Mouse (Mus musculus) heart, adult 2 months (tissue): ENCODE measurements around the gene Rtbdn. TPM values are rescaled to one million over a fixed set of nuclear protein-coding genes. Genes with fewer than 3 reads are reported as not detected.

Experiments
- DNase-seq, 2 experiments: peaks; one replicate each; pipeline ENCODE4 v3.0.0; 2021
- H3K27ac ChIP-seq: fragments of 200-600 bp; 2 replicates; pipeline ENCODE4 v1.8.1; 2022
- H3K27me3 ChIP-seq: fragments of 200-500 bp; 2 replicates; pipeline ENCODE4 v1.6.1; 2012; ENCODE audit warnings: mild to moderate bottlenecking, low read length, inconsistent platforms, mixed read lengths; ENCODE audit not compliant: control insufficient read depth, insufficient read depth
- H3K36me3 ChIP-seq: fragments of 200-500 bp; 2 replicates; pipeline ENCODE4 v1.6.1; 2012; ENCODE audit warnings: low read length, inconsistent platforms; ENCODE audit not compliant: control insufficient read depth, insufficient read depth
- H3K4me1 ChIP-seq: fragments of 200-500 bp; 2 replicates; pipeline ENCODE4 v1.6.1; 2011; ENCODE audit warnings: low read length; ENCODE audit not compliant: control insufficient read depth, insufficient read depth
- H3K4me3 ChIP-seq: fragments of 200-600 bp; 2 replicates; pipeline ENCODE4 v1.8.1; 2022
- H3K79me2 ChIP-seq: fragments of 200-500 bp; replicated peaks from 2 replicates; pipeline ENCODE4 v1.6.1; 2012; ENCODE audit warnings: mild to moderate bottlenecking, inconsistent platforms, low read length, moderate library complexity, mixed read lengths; ENCODE audit not compliant: control insufficient read depth, insufficient read depth
- H3K9ac ChIP-seq: fragments of 200-500 bp; 2 replicates; pipeline ENCODE4 v1.6.1; 2012; ENCODE audit warnings: low read depth, mild to moderate bottlenecking, control low read depth, inconsistent platforms, low read length, mixed read lengths
- CTCF ChIP-seq: fragments of 200-600 bp; IDR thresholded peaks from 2 replicates; pipeline ENCODE4 v1.8.1; 2022; ENCODE audit warnings: antibody characterized with exemption, mild to moderate bottlenecking, moderate library complexity
- EP300 ChIP-seq: fragments of 200-500 bp; IDR thresholded peaks from 2 replicates; pipeline ENCODE4 v1.6.1; 2011; ENCODE audit warnings: low read depth, low read length, control low read depth; ENCODE audit not compliant: insufficient read depth
- POLR2A ChIP-seq: fragments of 200-500 bp; IDR thresholded peaks from 2 replicates; pipeline ENCODE4 v1.6.1; 2011; ENCODE audit warnings: mild to moderate bottlenecking, low read depth, low read length, control low read depth; ENCODE audit not compliant: insufficient read depth
- WGBS: fragments of 180-500 bp; shearing (Covaris S2); methylation state at CpG from one replicate; pipeline ENCODE4 v1.1.7; 2018; 5-methylcytosine and 5-hydroxymethylcytosine counted together
- intact Hi-C: fragments of 180-260 bp; cut with DNase I; formaldehyde crosslinking; loops from one replicate; pipeline ENCODE4 v1.15.1; 2025
- polyA plus RNA-seq: library from polyadenylated mRNA; depleted of rRNA; stranded (reverse); fragments of >200 nt; gene quantifications from 2 replicates; pipeline ENCODE4 v1.2.3, GENCODE M21; 2012
- total RNA-seq, 2 experiments: library from RNA; stranded (reverse); gene quantifications; 2 replicates each; pipeline ENCODE4 v1.2.3; 2021

The Rtbdn gene
- total and polyA plus RNA-seq, 3 experiments, result not detected

DNA sequence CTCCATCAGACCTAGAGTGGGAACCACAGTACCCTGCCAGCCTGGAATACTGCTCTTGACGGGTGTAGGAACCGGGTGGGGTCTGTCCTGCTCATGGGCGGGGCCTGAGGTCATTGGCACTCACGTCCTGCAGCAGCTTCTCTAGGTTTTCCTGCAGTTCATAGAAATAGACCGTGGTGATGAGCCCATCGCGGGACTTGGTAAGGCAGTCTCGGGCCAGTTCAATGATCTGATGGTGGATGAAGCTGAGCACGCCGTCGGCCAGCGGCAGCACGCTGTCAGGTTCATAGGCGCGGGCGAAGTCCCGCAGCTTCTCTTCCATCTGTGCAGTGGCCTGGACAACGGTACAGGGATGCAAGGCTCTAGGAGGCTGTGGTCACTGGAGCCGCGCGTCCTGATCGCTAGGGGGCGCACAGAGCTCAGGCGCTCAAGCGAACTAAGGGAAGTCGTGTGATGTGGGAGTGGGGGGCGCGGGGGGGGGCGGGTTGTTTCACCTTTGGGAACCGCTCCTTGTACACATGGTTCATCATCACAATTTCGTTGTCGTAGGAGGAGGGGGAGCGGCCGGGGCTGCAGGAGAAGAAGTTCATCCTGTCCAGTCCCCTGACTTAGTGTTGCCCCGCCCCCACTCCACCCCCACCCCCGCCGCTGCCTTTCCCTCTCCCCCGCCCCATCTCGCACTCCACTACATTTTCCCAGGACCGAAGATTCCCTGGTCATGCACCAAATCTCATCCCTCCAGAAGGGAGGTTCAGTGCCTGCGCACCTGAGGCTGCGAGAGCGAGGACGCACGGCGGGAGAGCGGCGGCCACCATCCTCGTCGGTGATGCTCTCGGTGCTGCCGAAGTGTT lies 18.1 kb upstream of the Rtbdn start:
- TF ChIP-seq CTCF (peak; percentile 72), POLR2A (no peak)
- intact Hi-C loops, result loop anchor here (1.0 kb wide), 1 partner anchor 70 kb away; no protein-coding TSS in a partner anchor
- no peak overlapping the region for H3K4me3 ChIP-seq
- no peaks in the 10 kb centered on the region for H3K36me3 ChIP-seq
- H3K9ac ChIP-seq, result no peak overlapping the region
- peak; percentile 64 to 77 for DNase-seq
- no peak overlapping the region for H3K27ac ChIP-seq
- peaks cover 6% of the 10 kb centered on the region; the same call in 1 of the 2 replicates for H3K27me3 ChIP-seq
- no peaks in the 10 kb centered on the region for H3K4me1 ChIP-seq
- WGBS, result 6% methylated on average over 48 of the region's 52 CpGs
- no peaks in the 10 kb centered on the region for H3K79me2 ChIP-seq

DNA sequence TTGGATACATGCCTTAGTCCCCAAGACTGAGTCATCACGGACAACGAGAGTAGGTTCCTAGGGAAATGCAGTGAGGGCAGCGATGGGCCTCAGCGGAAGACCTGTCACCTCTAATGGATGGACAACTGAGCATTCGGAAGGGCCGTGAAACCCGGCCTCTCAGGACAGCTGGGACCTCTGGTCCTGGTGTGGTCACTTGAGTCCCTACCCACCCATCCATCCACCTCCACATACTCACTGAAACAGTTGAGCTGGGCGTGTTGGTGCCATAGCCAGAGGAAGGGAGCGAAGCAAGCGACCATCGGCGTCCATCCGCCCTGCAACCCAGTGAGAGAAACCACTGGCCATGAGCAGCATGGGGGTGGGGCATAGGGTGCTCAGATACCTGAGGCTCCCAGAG lies 16.2 kb upstream of the Rtbdn start:
- H3K9ac ChIP-seq, result no peak overlapping the region
- H3K4me1 ChIP-seq, result no peaks in the 10 kb centered on the region
- no peak for TF ChIP-seq POLR2A
- TF ChIP-seq CTCF, result no peak
- TF ChIP-seq EP300, result no peak
- H3K4me3 ChIP-seq, result no peak overlapping the region
- H3K27me3 ChIP-seq, result peaks cover 15% of the 10 kb centered on the region
- no peaks in the 10 kb centered on the region for H3K79me2 ChIP-seq
- no peak overlapping the region for H3K27ac ChIP-seq
- no peaks in the 10 kb centered on the region for H3K36me3 ChIP-seq
- intact Hi-C loops, result no loop called here
- no peak for DNase-seq
- WGBS, result 79% methylated on average over 13 of the region's 13 CpGs

DNA sequence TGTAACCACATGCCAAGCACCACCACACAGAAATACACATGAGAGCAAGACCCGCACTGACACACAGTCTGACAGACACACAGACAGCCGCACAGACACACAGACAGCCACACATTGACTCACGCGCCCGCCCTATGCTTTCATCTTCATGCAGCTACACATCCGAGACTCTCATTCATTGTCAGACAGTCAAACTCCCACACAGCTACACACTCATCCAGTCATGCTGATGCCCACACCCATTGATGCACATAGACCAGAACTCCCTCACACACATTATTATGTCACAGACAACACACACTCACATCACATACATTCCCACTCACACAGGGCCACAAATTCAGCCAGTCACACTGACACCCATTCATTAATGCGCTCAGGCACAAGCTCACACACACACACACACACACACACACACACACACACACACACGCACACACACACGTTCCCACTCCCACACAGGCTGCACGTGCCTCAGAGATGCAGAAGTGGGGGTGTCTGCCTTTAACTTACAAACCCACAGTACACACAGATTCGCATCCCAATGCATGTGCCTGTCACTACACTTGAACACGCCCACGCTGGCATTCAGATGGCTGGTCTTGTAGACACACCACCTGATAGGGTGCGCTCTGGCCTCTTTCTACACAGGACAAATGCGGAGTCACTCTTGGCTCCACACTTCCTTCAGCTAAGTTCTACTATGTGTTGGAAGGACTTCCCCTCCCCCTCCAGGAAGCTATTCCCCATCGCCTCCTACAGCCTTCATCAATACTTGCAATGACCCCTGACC lies 12.8 kb upstream of the Rtbdn start:
- Histone ChIP-seq H3K4me1 (no peaks in the 10 kb centered on the region), H3K27me3 (peaks cover 34% of the 10 kb centered on the region), H3K79me2 (no peaks in the 10 kb centered on the region), H3K9ac (no peak overlapping the region), H3K36me3 (no peaks in the 10 kb centered on the region), H3K4me3 (no peak overlapping the region), H3K27ac (no peak overlapping the region)
- no peak for DNase-seq
- intact Hi-C loops, result no loop called here
- 74% methylated on average over 16 of the region's 16 CpGs for WGBS
- no peak for TF ChIP-seq EP300
- TF ChIP-seq POLR2A, result no peak
- no peak for TF ChIP-seq CTCF

DNA sequence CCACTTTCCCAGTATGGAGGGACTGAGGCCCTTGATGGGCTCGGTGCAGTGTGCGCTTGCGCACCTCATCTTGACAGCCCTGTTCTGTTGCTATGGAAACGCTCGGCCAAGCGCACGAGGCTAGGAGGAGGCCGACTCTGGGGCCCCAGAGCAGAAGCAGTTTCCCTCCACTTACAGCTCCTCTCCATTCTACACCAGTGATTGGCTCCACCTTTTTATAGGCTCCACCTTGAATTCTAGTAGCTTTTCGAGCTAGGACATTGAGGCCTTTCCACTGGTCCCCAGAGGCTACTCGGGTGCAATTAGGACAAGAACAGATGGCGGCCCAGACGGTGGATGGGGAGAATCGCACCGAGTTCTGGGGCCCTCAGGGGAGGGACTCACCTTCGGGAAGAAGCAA lies 11.9 kb upstream of the Rtbdn start:
- Histone ChIP-seq H3K79me2 (no peaks in the 10 kb centered on the region), H3K9ac (no peak overlapping the region), H3K27me3 (peaks cover 31% of the 10 kb centered on the region), H3K4me3 (no peak overlapping the region), H3K4me1 (no peaks in the 10 kb centered on the region), H3K36me3 (no peaks in the 10 kb centered on the region), H3K27ac (no peak overlapping the region)
- no peak for DNase-seq
- TF ChIP-seq POLR2A, result no peak
- no peak for TF ChIP-seq CTCF
- TF ChIP-seq EP300, result no peak
- WGBS, result 4% methylated on average over 15 of the region's 15 CpGs
- intact Hi-C loops, result no loop called here

DNA sequence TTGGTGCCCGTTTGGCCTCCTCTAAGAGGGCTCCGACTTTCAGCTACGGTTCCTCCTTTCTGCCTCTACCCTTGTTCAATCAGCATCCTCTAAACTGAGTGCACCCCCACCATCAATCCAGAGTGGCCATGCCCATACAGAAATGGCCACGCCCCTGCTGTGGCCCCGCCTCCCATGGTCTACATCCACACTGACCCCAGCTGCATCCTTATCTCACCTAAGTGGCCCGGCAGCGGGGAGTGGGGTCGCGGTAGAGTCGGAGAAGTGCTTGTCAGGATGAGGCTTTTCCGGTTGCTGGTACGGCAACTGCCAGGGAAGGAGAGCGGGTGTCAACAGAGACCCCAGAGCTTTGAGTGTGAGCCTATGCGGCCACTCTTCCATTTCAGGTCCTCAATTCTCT lies 11.3 kb upstream of the Rtbdn start:
- H3K4me1 ChIP-seq, result no peaks in the 10 kb centered on the region
- H3K4me3 ChIP-seq, result no peak overlapping the region
- no peak overlapping the region for H3K9ac ChIP-seq
- 8% methylated on average over 14 of the region's 14 CpGs for WGBS
- DNase-seq, result no peak
- peaks cover 31% of the 10 kb centered on the region for H3K27me3 ChIP-seq
- H3K36me3 ChIP-seq, result no peaks in the 10 kb centered on the region
- no peak for TF ChIP-seq CTCF
- intact Hi-C loops, result no loop called here
- no peaks in the 10 kb centered on the region for H3K79me2 ChIP-seq
- no peak overlapping the region for H3K27ac ChIP-seq
